Mouse (Mus musculus): Measurements from ENCODE around the gene Cdh22. TPM values are rescaled to one million over a fixed set of nuclear protein-coding genes. Genes with fewer than 3 reads are reported as not detected.

The Cdh22 gene
- polyA plus RNA-seq, 1 experiment from 2014 or later = 3.4 TPM

GRCm38 (mm10) chr2:165112149-165112548 is 122.5 kb downstream of the Cdh22 start:
- no peak overlapping the region for H3K27ac ChIP-seq (ENCODE audit: low read depth, low read length)
- H3K9ac ChIP-seq (ENCODE audit: low read length) = no peak overlapping the region
- H3K9me3 ChIP-seq (ENCODE audit: control insufficient read depth, low read length) = no peaks in the 10 kb centered on the region
- H3K27me3 ChIP-seq (ENCODE audit: control insufficient read depth, insufficient read depth, low read length) = peaks cover 61% of the 10 kb centered on the region
- H3K36me3 ChIP-seq (ENCODE audit: control insufficient read depth, insufficient read depth, low read length) = no peaks in the 10 kb centered on the region
- H3K4me3 ChIP-seq (ENCODE audit: low read depth, low read length) = no peak overlapping the region
- no peaks in the 10 kb centered on the region for H3K4me1 ChIP-seq (ENCODE audit: control insufficient read depth, insufficient read depth, low read length)
- DNase-seq (ENCODE audit: low spot score) = peak; percentile 91
- H3K4me2 ChIP-seq (ENCODE audit: low read depth) = peak overlapping the region; percentile 9; the same call in 1 of the 2 replicates
- under 1% methylated on average over 51 of the region's 54 CpGs for WGBS
- ATAC-seq (ENCODE audit: insufficient read depth, low FRiP score, low TSS enrichment) = peak; percentile 58; the same call in 1 of the 2 replicates

DNA sequence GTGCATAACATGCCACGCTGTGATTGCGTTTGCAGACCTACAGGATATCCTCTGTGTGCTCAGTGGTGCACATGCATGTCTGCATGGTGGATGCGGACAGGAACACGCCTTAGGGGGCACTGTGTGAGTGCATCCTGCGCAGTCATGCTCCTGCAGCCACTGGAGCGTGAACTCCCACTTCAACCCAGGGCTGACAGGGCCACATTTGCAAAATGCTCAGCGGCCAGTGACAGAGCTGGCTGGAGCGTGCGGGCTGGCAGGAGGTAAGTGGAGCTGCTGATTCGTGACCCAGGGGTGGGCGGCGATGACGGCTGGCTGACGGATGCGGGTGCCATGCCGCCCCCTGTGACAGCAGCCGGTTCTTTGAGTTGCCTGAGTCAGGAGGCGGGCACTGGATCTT is 128.1 kb downstream of the Cdh22 start:
- Histone ChIP-seq H3K9ac (ENCODE audit: low read length) (no peak overlapping the region; the same call in 1 of the 2 replicates), H3K36me3 (ENCODE audit: control insufficient read depth, insufficient read depth, low read length) (no peaks in the 10 kb centered on the region), H3K27me3 (ENCODE audit: control insufficient read depth, insufficient read depth, low read length) (peaks cover 38% of the 10 kb centered on the region), H3K4me1 (ENCODE audit: control insufficient read depth, insufficient read depth, low read length) (peaks cover 6% of the 10 kb centered on the region; the same call in 1 of the 2 replicates), H3K9me3 (ENCODE audit: control insufficient read depth, low read length) (no peaks in the 10 kb centered on the region), H3K4me3 (ENCODE audit: low read depth, low read length) (no peak overlapping the region), H3K4me2 (ENCODE audit: low read depth) (no peak overlapping the region), H3K27ac (ENCODE audit: low read depth, low read length) (no peak overlapping the region)
- ATAC-seq (ENCODE audit: insufficient read depth, low FRiP score, low TSS enrichment) (no peak), DNase-seq (ENCODE audit: low spot score) (no peak)
- 24% methylated on average over 18 of the region's 18 CpGs for WGBS

DNA sequence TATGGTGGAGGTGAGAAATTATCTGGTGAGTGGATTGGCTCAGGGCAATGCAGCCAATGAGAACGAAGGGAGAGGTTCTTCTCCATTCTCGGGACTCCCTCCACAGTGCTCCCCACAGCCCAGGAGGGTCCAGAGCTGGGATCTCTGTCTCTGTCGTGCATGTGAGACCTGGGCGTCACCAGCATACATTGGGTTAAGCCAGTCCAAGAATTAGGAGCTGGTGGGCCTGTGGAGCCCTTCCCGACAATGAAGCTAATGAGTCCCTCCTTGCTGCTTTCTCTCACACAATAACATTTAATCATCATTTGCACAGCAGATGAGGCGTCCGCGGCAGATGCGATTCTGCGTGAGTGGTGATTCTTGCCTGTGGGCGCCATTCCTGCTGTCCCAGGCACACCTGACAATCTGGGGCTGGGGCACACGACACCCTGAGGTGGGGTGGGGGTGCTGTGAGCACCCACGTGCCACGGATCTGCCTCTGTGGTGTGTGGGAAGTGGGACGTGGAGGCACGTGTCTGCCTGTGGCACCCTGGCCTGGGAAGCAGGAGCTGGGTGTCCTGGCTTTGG is 129.1 kb downstream of the Cdh22 start:
- peaks cover 30% of the 10 kb centered on the region for H3K27me3 ChIP-seq (ENCODE audit: control insufficient read depth, insufficient read depth, low read length)
- no peaks in the 10 kb centered on the region for H3K36me3 ChIP-seq (ENCODE audit: control insufficient read depth, insufficient read depth, low read length)
- H3K4me1 ChIP-seq (ENCODE audit: control insufficient read depth, insufficient read depth, low read length) = peaks cover 6% of the 10 kb centered on the region; the same call in 1 of the 2 replicates
- no peak overlapping the region for H3K9ac ChIP-seq (ENCODE audit: low read length)
- H3K27ac ChIP-seq (ENCODE audit: low read depth, low read length) = no peak overlapping the region
- ATAC-seq (ENCODE audit: insufficient read depth, low FRiP score, low TSS enrichment) (no peak), DNase-seq (ENCODE audit: low spot score) (no peak)
- 53% methylated on average over 16 of the region's 16 CpGs for WGBS
- H3K4me3 ChIP-seq (ENCODE audit: low read depth, low read length) = no peak overlapping the region
- no peaks in the 10 kb centered on the region for H3K9me3 ChIP-seq (ENCODE audit: control insufficient read depth, low read length)
- no peak overlapping the region for H3K4me2 ChIP-seq (ENCODE audit: low read depth)

GRCm38 (mm10) chr2:165102920-165103319 is 131.7 kb downstream of the Cdh22 start:
- WGBS = 81% methylated on average over 3 of the region's 3 CpGs
- DNase-seq (ENCODE audit: low spot score) = no peak
- H3K27me3 ChIP-seq (ENCODE audit: control insufficient read depth, insufficient read depth, low read length) = peaks cover 18% of the 10 kb centered on the region

DNA sequence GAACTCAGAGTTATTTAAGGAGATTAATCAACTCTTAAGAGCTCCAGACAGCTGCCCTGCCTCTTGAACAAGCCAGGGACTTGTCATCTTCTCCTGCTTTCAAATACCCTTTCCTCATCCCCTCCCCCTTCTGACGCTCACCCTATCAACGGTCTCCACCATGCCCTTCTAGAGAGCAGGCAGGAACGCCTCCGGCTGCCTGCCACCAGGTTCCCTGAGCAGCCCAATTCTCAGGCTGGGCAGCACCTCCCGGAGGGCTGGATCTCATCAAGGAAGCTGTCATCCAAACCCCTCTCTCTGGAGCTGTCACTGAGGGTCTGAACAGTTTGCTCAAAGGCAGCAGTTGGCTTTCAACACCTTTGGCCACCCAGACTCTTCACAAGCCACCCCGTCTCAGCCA is 133.9 kb downstream of the Cdh22 start:
- Histone ChIP-seq H3K36me3 (ENCODE audit: control insufficient read depth, insufficient read depth, low read length) (no peaks in the 10 kb centered on the region), H3K4me3 (ENCODE audit: low read depth, low read length) (no peak overlapping the region), H3K27ac (ENCODE audit: low read depth, low read length) (no peak overlapping the region), H3K4me2 (ENCODE audit: low read depth) (no peak overlapping the region), H3K9me3 (ENCODE audit: control insufficient read depth, low read length) (no peaks in the 10 kb centered on the region), H3K4me1 (ENCODE audit: control insufficient read depth, insufficient read depth, low read length) (0 out of 2 replicates have a peak, but pooled peaks cover 2% of the 10 kb centered on the region), H3K9ac (ENCODE audit: low read length) (no peak overlapping the region), H3K27me3 (ENCODE audit: control insufficient read depth, insufficient read depth, low read length) (peaks cover 12% of the 10 kb centered on the region)
- no peak for ATAC-seq (ENCODE audit: insufficient read depth, low FRiP score, low TSS enrichment)
- DNase-seq (ENCODE audit: low spot score) = no peak
- WGBS = 16% methylated on average over 6 of the region's 6 CpGs

More at GRCm38 (mm10) chr2:165102920-165103319, 131.7 kb downstream of the Cdh22 start:
- ATAC-seq (ENCODE audit: insufficient read depth, low FRiP score, low TSS enrichment) = no peak
- no peaks in the 10 kb centered on the region for H3K36me3 ChIP-seq (ENCODE audit: control insufficient read depth, insufficient read depth, low read length)
- peaks cover 6% of the 10 kb centered on the region; the same call in 1 of the 2 replicates for H3K4me1 ChIP-seq (ENCODE audit: control insufficient read depth, insufficient read depth, low read length)
- no peak overlapping the region for H3K9ac ChIP-seq (ENCODE audit: low read length)
- H3K27ac ChIP-seq (ENCODE audit: low read depth, low read length) = no peak overlapping the region
- H3K4me2 ChIP-seq (ENCODE audit: low read depth) = no peak overlapping the region
- H3K4me3 ChIP-seq (ENCODE audit: low read depth, low read length) = no peak overlapping the region
- H3K9me3 ChIP-seq (ENCODE audit: control insufficient read depth, low read length) = no peaks in the 10 kb centered on the region

- ATAC-seq (ENCODE audit: insufficient read depth, low FRiP score, low TSS enrichment) (no peak), DNase-seq (ENCODE audit: low spot score) (no peak)
- H3K4me3 ChIP-seq (ENCODE audit: low read depth, low read length) = no peak overlapping the region
- H3K9ac ChIP-seq (ENCODE audit: low read length) = no peak overlapping the region
- 0 out of 2 replicates have a peak, but pooled peaks cover 2% of the 10 kb centered on the region for H3K4me1 ChIP-seq (ENCODE audit: control insufficient read depth, insufficient read depth, low read length)
- H3K27ac ChIP-seq (ENCODE audit: low read depth, low read length) = no peak overlapping the region
- H3K27me3 ChIP-seq (ENCODE audit: control insufficient read depth, insufficient read depth, low read length) = peaks cover 10% of the 10 kb centered on the region; the same call in 1 of the 2 replicates
- 74% methylated on average over 3 of the region's 3 CpGs for WGBS
- no peaks in the 10 kb centered on the region for H3K9me3 ChIP-seq (ENCODE audit: control insufficient read depth, low read length)
- H3K4me2 ChIP-seq (ENCODE audit: low read depth) = no peak overlapping the region
- H3K36me3 ChIP-seq (ENCODE audit: control insufficient read depth, insufficient read depth, low read length) = no peaks in the 10 kb centered on the region
Measured at GRCm38 (mm10) chr2:165098861-165099260, 135.8 kb downstream of the Cdh22 start.

- Histone ChIP-seq H3K36me3 (ENCODE audit: control insufficient read depth, insufficient read depth, low read length) (no peaks in the 10 kb centered on the region), H3K9me3 (ENCODE audit: control insufficient read depth, low read length) (no peaks in the 10 kb centered on the region), H3K4me1 (ENCODE audit: control insufficient read depth, insufficient read depth, low read length) (0 out of 2 replicates have a peak, but pooled peaks cover 2% of the 10 kb centered on the region), H3K9ac (ENCODE audit: low read length) (no peak overlapping the region), H3K27me3 (ENCODE audit: control insufficient read depth, insufficient read depth, low read length) (peaks cover 10% of the 10 kb centered on the region; the same call in 1 of the 2 replicates), H3K4me3 (ENCODE audit: low read depth, low read length) (no peak overlapping the region), H3K27ac (ENCODE audit: low read depth, low read length) (no peak overlapping the region), H3K4me2 (ENCODE audit: low read depth) (no peak overlapping the region)
- ATAC-seq (ENCODE audit: insufficient read depth, low FRiP score, low TSS enrichment) (peak; percentile 45; the same call in 1 of the 2 replicates), DNase-seq (ENCODE audit: low spot score) (peak; percentile 65)
- WGBS = 16% methylated on average over 10 of the region's 10 CpGs
Measured at GRCm38 (mm10) chr2:165096367-165096766, 138.3 kb downstream of the Cdh22 start.

DNA sequence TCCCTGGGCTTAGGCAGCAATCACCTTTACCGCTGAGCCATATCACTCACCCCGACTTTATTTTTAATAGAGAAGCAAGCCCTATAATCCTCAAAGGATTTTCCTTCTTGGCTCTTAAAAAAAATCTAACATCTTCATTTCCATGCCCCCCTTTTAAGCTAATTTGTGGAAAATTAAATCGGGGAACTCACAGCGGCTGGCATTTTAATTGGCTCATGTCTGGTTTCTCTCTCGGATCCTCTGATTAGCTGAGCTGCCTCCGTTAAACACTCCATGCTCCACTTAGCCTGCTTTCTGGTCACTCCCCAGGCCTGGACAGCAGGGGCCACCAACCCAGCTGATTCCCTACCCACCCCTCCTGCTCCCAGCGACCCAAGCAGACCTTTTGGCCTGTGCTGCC is 142.3 kb downstream of the Cdh22 start:
- H3K27ac ChIP-seq (ENCODE audit: low read depth, low read length) = no peak overlapping the region
- DNase-seq (ENCODE audit: low spot score) = no peak
- H3K27me3 ChIP-seq (ENCODE audit: control insufficient read depth, insufficient read depth, low read length) = peaks cover 1% of the 10 kb centered on the region; the same call in 1 of the 2 replicates
- H3K9me3 ChIP-seq (ENCODE audit: control insufficient read depth, low read length) = no peaks in the 10 kb centered on the region
- H3K36me3 ChIP-seq (ENCODE audit: control insufficient read depth, insufficient read depth, low read length) = no peaks in the 10 kb centered on the region
- 0 out of 2 replicates have a peak, but pooled peaks cover 2% of the 10 kb centered on the region for H3K4me1 ChIP-seq (ENCODE audit: control insufficient read depth, insufficient read depth, low read length)
- no peak overlapping the region for H3K4me2 ChIP-seq (ENCODE audit: low read depth)
- H3K9ac ChIP-seq (ENCODE audit: low read length) = no peak overlapping the region
- 75% methylated on average over 7 of the region's 7 CpGs for WGBS
- no peak overlapping the region for H3K4me3 ChIP-seq (ENCODE audit: low read depth, low read length)
- no peak for ATAC-seq (ENCODE audit: insufficient read depth, low FRiP score, low TSS enrichment)

- no peak overlapping the region for H3K4me2 ChIP-seq (ENCODE audit: low read depth)
- 73% methylated on average over 8 of the region's 8 CpGs for WGBS
- 0 out of 2 replicates have a peak, but pooled peaks cover 1% of the 10 kb centered on the region for H3K4me1 ChIP-seq (ENCODE audit: control insufficient read depth, insufficient read depth, low read length)
- ATAC-seq (ENCODE audit: insufficient read depth, low FRiP score, low TSS enrichment) (no peak), DNase-seq (ENCODE audit: low spot score) (no peak)
- no peaks in the 10 kb centered on the region for H3K9me3 ChIP-seq (ENCODE audit: control insufficient read depth, low read length)
- no peak overlapping the region for H3K27ac ChIP-seq (ENCODE audit: low read depth, low read length)
- H3K9ac ChIP-seq (ENCODE audit: low read length) = no peak overlapping the region
- no peak overlapping the region for H3K4me3 ChIP-seq (ENCODE audit: low read depth, low read length)
- no peaks in the 10 kb centered on the region for H3K27me3 ChIP-seq (ENCODE audit: control insufficient read depth, insufficient read depth, low read length)
- no peaks in the 10 kb centered on the region for H3K36me3 ChIP-seq (ENCODE audit: control insufficient read depth, insufficient read depth, low read length)
Measured at GRCm38 (mm10) chr2:165091433-165091965, 143.2 kb downstream of the Cdh22 start.

Measured in neural tube, embryonic 11.5 days (tissue).